Mouse (Mus musculus) neutrophil, adult 5-6 weeks (primary cell): ENCODE measurements around the gene Tamm41. TPM values are rescaled to one million over a fixed set of nuclear protein-coding genes. Genes with fewer than 3 reads are reported as not detected.

ENCODE experiments used
- ATAC-seq: fragments of 151-379, 151-347 bp; 2 replicates; pipeline ENCODE4 v1.8.0; 2017; ENCODE audit warnings: mild to moderate bottlenecking, moderate TSS enrichment; ENCODE audit not compliant: insufficient number of reproducible peaks, poor library complexity, low FRiP score, severe bottlenecking; ENCODE audit errors: extremely low read depth
- total RNA-seq: library from RNA; stranded (forward); fragments of 200-1000 nt; gene quantifications from 2 replicates; pipeline ENCODE4 v1.2.3, GENCODE M21; 2017

Tamm41 gene
- 18.9 and 33.6 TPM in 2 replicates for total RNA-seq

- peak; percentile 94 for ATAC-seq
These were observed at the start of gene Tamm41 for GRCm38 (mm10) chr6:115037103-115038094. Gene Tamm41, minus strand, starts transcription at chr6:115037876.

- no peak for ATAC-seq
These were observed 47.7 kb upstream of the Tamm41 start for GRCm38 (mm10) chr6:115085274-115085841.

GRCm38 (mm10) chr6:115076781-115077575, 39.3 kb upstream of the Tamm41 start:
- ATAC-seq, result no peak

- no peak for ATAC-seq
These were observed 34.3 kb upstream of the Tamm41 start for GRCm38 (mm10) chr6:115072024-115072423.

- ATAC-seq, result peak; percentile 60; the same call in 1 of the 2 replicates
These were observed 27.9 kb upstream of the Tamm41 start for GRCm38 (mm10) chr6:115065411-115066241.

GRCm38 (mm10) chr6:115062605-115063350, 25.1 kb upstream of the Tamm41 start:
- ATAC-seq, result no peak

GRCm38 (mm10) chr6:115059227-115059626, 21.6 kb upstream of the Tamm41 start:
- ATAC-seq, result no peak

- ATAC-seq, result no peak
These were observed 19.0 kb upstream of the Tamm41 start for GRCm38 (mm10) chr6:115056699-115057098.

- no peak for ATAC-seq
These were observed 17.8 kb upstream of the Tamm41 start for GRCm38 (mm10) chr6:115055440-115055839.

GRCm38 (mm10) chr6:115051586-115052197, 14.0 kb upstream of the Tamm41 start:
- no peak for ATAC-seq

GRCm38 (mm10) chr6:115049015-115049414, 11.3 kb upstream of the Tamm41 start:
- no peak for ATAC-seq

GRCm38 (mm10) chr6:115047816-115048215, 10.1 kb upstream of the Tamm41 start:
- no peak for ATAC-seq

- no peak for ATAC-seq
These were observed 8.4 kb upstream of the Tamm41 start for GRCm38 (mm10) chr6:115046064-115046463.

- no peak for ATAC-seq
These were observed 7.0 kb upstream of the Tamm41 start for GRCm38 (mm10) chr6:115044709-115045108.

- no peak for ATAC-seq
These were observed 6.2 kb upstream of the Tamm41 start for GRCm38 (mm10) chr6:115043657-115044500.

GRCm38 (mm10) chr6:115042609-115043008, 4.9 kb upstream of the Tamm41 start:
- no peak for ATAC-seq

GRCm38 (mm10) chr6:115033441-115033840, 4.2 kb downstream of the Tamm41 start:
- ATAC-seq, result no peak
